Mouse (Mus musculus) MEL (cell line): Measurements from ENCODE around the gene Nfasc.

Source experiments
- CTCF ChIP-seq, 3 experiments: IDR thresholded peaks in 2 of 3; conservative IDR thresholded peaks in 1 of 3; 2 replicates each; pipeline ENCODE4 v1.5.1; 2011 to 2012; ENCODE audit warnings: low read length in 3 of 3, low read depth in 2 of 3, mild to moderate bottlenecking in 2 of 3, improper control_type of control experiment in 1 of 3, inconsistent platforms in 1 of 3, mixed read lengths in 1 of 3, moderate library complexity in 1 of 3; ENCODE audit not compliant: control insufficient read depth in 1 of 3, insufficient read depth in 1 of 3, poor library complexity in 1 of 3, severe bottlenecking in 1 of 3
- E2F4 ChIP-seq: IDR thresholded peaks from 2 replicates; pipeline ENCODE4 v1.6.1; 2011; ENCODE audit warnings: low read depth, low read length, improper control_type of control experiment, borderline replicate concordance
- GATA1 ChIP-seq: IDR thresholded peaks from 2 replicates; pipeline ENCODE4 v1.6.1; 2011; ENCODE audit warnings: low read depth, low read length, improper control_type of control experiment
- HCFC1 ChIP-seq: IDR thresholded peaks from 2 replicates; pipeline ENCODE4 v1.6.1; 2012; ENCODE audit warnings: low read depth, mild to moderate bottlenecking, inconsistent platforms, low read length, improper control_type of control experiment, moderate library complexity
- MAFK ChIP-seq: IDR thresholded peaks from 2 replicates; pipeline ENCODE4 v1.6.1; 2011; ENCODE audit warnings: low read depth, mild to moderate bottlenecking, low read length, improper control_type of control experiment, borderline replicate concordance
- MEF2A ChIP-seq: IDR thresholded peaks from 2 replicates; pipeline ENCODE4 v1.6.1; 2014; ENCODE audit warnings: low read depth, mild to moderate bottlenecking, inconsistent platforms, low read length, improper control_type of control experiment; ENCODE audit not compliant: poor library complexity, insufficient replicate concordance, severe bottlenecking; ENCODE audit errors: extremely low read depth
- MXI1 ChIP-seq: IDR thresholded peaks from 2 replicates; pipeline ENCODE4 v1.6.1; 2011; ENCODE audit warnings: mild to moderate bottlenecking, low read depth, low read length, improper control_type of control experiment
- POLR2A ChIP-seq, 2 experiments: IDR thresholded peaks; 2 replicates each; pipeline ENCODE4 v1.6.1; 2011 to 2012; ENCODE audit warnings: low read length in 2 of 2, mild to moderate bottlenecking in 2 of 2, control low read depth in 1 of 2, improper control_type of control experiment in 1 of 2, low read depth in 1 of 2, moderate library complexity in 1 of 2; ENCODE audit not compliant: control insufficient read depth in 1 of 2, insufficient read depth in 1 of 2, poor library complexity in 1 of 2
- TBP ChIP-seq: IDR thresholded peaks from 2 replicates; pipeline ENCODE4 v1.8.0; 2011; ENCODE audit warnings: low read depth, low read length, improper control_type of control experiment
- ZKSCAN1 ChIP-seq: IDR thresholded peaks from 2 replicates; pipeline ENCODE4 v1.6.1; 2012; ENCODE audit warnings: low read depth, mild to moderate bottlenecking, inconsistent platforms, low read length, improper control_type of control experiment, moderate library complexity

- TF ChIP-seq CTCF (IDR thresholded peaks at IDR 0.05 in 2 of 3, conservative IDR thresholded peaks at IDR 0.05 in 1 of 3; ENCODE audit: control insufficient read depth in 1 of 3, insufficient read depth in 1 of 3, low read depth in 2 of 3, low read length in 3 of 3, poor library complexity in 1 of 3, severe bottlenecking in 1 of 3) = no peak
- TF ChIP-seq TBP = no peak
- TF ChIP-seq HCFC1 = no peak
- no peak for TF ChIP-seq MXI1
- no peak for TF ChIP-seq MAFK
- TF ChIP-seq GATA1 = no peak
- no peak for TF ChIP-seq POLR2A (IDR thresholded peaks at IDR 0.05; ENCODE audit: control insufficient read depth in 1 of 2, insufficient read depth in 1 of 2, low read depth in 1 of 2, low read length in 2 of 2, poor library complexity in 1 of 2)
- no peak for TF ChIP-seq ZKSCAN1
- TF ChIP-seq MEF2A = no peak
- no peak for TF ChIP-seq E2F4
Measured at GRCm38 (mm10) chr1:132519734-132520133, 221.9 kb downstream of the Nfasc start.
